Mouse (Mus musculus): ENCODE data around the gene Phf11a.
"Not testable (repeated sequence)": the region's sequence is repeated elsewhere in the genome, so short reads cannot be mapped to it uniquely, and the experiment has no call there.

Phf11a gene

GRCm38 (mm10) chr14:59297391-59297790 is at the start of gene Phf11a:
Gene Phf11a, minus strand, starts transcription at chr14:59297522.
- DNase-seq, result peak; percentile 47

GRCm38 (mm10) chr14:59341189-59341588 is 43.9 kb upstream of the Phf11a start, which contains the start of gene Phf11b:
Gene Phf11b, minus strand, starts transcription at chr14:59341351.
- DNase-seq, result peak; percentile 55

DNA sequence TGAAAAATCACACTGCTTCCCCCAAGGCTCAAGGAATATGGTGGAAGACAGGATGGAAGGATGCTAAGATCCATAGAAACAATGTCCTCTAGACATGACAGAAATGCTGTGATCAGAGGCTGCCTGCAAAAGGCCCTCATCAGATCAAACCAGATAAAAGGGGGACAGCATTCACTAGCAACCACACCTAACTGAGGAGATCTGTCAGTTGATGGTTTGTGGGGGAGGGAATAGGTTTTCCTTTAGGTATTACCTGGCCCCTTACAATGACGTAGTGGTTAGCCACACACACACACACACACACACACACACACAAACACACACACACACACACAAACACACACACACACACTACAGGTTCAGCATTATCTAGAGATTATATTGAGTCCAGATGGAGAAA is 42.2 kb upstream of the Phf11a start:
- DNase-seq, result no peak

- DNase-seq, result not testable (repeated sequence)
Observed at GRCm38 (mm10) chr14:59336056-59336455, 38.7 kb upstream of the Phf11a start.

DNA sequence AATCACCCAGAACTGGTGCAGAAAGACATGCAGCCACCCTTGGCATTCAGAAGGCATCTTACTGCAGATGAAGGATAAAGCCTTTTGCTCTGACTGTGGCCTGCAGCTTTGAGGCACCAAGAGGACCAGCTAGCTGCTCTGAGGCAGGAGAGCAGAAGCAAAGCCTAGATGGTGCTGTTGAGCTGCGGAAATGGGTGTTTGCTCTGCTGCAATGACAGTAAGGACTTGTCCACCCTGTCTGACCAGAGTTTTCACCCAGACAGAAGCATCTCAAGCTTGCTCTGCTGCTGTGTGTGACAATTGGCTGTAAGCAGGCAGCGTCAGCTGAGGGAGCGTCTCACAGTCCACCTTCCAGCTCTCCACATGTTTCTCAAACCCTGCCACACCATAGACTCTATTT is 33.2 kb upstream of the Phf11a start:
- DNase-seq, result peak; percentile 41

DNA sequence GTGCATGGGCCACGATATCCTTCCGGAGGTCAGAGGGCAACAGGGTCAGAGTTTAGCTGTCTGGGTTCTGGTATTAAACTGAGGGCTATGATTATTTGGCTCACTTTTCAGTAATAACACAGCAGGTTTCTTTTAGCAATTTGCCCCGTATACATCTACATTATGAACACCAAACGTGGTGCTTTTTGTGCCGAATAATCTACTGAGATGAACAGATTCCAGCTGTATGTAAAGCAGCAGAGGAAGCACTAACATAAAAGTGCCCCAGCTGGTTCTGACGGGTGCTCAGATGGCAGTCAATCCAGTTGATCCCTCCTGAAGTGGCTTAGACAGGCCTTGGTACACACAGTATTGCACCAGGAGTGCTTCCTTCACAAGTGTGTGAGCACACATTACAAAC is 22.6 kb upstream of the Phf11a start:
- DNase-seq, result peak; percentile 14

DNA sequence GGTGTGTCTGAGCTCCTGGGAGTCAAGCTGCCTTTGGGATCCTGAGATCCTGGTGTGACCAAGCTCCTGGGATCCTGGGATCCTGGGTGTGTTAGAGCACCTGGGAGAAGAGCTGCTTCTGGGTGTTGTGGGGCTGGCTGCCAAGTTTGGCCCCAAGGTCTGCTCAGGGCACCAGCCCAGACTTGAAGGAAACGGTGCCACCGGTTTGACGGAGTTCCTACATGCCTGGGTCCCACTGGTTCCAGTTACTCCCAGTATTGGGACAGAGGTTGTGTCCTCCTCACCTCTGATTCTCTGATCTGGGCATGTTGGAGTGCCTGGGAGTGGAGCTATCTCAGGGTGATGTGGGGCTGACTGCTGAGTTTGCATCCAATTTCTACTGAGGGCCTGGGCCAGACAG is 21.7 kb upstream of the Phf11a start:
- DNase-seq, result not testable (repeated sequence)

DNA sequence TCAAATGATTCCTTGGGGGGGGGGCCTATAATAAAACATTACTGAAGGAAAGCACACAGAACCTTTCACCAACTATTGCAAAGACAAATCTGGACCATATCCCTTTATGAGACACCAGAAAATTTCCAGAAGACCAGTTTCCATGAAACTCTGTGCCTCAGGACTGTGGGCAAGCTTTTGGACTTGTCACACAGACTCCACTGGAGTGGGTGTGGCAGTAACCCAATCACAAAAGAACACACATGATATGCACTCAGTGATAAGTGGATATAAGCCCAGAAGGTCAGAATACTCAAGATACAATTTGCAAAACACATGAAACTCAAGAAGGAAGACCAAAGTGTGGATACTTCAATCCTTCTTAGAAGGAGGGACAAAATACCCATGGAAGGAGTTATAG is 5.6 kb downstream of the Phf11a start:
- DNase-seq, result not testable (repeated sequence)

DNA sequence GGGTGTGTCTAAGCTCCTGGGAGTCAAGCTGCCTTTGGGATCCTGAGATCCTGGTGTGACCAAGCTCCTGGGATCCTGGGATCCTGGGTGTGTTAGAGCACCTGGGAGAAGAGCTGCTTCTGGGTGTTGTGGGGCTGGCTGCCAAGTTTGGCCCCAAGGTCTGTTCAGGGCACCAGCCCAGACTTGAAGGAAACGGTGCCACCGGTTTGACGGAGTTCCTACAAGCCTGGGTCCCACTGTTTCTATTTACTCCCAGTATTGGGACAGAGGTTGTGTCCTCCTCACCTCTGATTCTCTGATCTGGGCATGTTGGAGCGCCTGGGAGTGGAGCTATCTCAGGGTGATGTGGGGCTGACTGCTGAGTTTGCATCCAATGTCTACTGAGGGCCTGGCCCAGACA is 22.4 kb downstream of the Phf11a start:
- DNase-seq, result not testable (repeated sequence)

- peak; percentile 61 for DNase-seq
Observed at GRCm38 (mm10) chr14:59260056-59260455, 37.3 kb downstream of the Phf11a start, which contains the start of gene Gm6904. Gene Gm6904, minus strand, starts transcription at chr14:59260216.

- not testable (repeated sequence) for DNase-seq
Observed at GRCm38 (mm10) chr14:59255861-59256260, 41.5 kb downstream of the Phf11a start.

- DNase-seq, result peak; percentile 9
Observed at GRCm38 (mm10) chr14:59250350-59250749, 47.0 kb downstream of the Phf11a start.

DNA sequence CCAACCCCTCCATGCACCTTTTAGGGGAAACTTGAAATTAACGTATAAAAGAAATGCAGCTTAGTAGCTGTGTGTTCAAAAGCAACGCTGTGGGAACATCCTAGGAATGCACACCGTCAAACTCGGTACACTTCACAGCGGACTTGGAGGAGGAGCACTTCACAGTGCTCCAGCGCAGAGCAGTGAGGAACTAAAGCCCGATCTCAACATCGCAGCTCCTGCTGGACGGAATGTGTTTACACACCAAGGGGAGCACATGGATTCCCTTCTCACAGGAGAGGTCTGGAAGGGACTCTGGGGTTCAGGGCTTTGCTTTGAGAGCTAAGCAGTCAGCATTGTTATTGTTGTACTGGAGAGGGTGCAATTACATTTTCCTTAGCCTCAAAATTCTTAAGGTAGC is 63.7 kb downstream of the Phf11a start:
- peak; percentile 15 for DNase-seq

DNA sequence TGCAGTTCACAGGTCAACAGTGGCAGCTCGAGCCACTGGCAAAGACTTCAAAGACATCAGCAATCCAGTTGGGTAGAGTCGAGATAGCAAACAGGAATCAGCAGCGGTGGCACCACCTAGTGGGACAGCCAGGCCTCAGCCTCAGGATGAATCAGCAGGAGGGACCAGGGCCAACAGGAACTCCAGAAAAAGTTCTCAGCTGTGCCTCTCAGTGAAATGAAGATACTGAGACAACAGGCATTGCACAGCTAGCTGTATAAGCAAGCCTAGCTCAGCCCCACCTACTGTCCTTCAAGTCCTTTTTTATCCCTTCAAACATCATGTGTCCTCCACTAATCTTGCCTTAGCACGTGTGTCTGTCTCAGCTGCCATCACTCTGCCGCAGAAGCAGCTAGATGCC is 65.3 kb downstream of the Phf11a start:
- DNase-seq, result peak; percentile 33

DNA sequence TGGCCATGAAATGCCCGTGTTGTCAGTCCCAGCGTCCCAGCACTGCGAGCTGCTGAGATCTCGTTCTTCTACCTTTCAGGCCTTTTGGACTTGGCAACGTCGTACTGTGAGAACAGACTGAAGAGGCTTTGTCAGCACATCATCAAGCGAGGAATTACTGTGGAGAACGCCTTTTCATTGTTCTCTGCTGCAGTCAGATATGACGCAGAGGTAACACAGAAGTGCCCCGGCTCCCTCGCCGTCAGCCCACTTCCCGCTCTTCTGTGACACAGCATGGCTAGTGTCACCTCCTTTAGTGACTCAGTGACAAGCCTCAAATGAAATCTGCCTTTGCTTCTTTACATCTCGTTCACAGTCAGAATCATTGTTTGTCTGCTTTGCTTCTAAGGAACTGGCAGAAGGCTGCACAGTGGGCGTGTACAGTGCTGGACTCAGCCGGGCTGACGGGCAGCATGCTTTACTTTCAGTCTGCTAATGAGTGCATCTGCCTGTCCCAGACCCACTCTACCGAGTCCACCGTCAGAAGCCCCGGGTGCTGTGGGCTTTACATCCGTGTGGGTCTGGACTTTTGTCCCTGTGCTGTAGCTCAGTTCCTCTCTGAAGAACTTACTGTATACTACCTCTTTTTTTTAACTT is 66.9 kb downstream of the Phf11a start:
- DNase-seq, result no peak

DNA sequence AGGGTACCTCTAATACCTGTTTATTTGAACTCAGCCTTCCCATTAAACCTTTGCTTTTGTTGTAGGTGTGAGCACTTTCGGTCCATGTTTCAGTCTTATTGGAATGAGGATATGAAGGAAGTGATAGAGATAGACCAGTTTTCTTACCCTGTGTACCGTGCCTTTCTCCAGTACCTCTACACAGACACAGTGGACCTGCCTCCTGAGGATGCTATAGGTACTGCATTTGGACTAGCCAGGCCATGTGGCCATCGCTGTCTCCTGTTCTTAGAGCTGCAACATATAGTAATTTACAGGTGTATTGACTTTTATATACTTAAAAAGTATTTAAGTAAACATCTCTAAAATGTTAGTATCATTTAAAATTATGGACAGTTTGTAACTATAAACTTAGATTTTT is 67.5 kb downstream of the Phf11a start:
- DNase-seq, result no peak
